Mouse (Mus musculus) layer of hippocampus, postnatal 25 days (tissue): ENCODE data around the gene C2. TPM values are rescaled to one million over a fixed set of nuclear protein-coding genes. Genes with fewer than 3 reads are reported as not detected.

Source experiments
- DNase-seq, 2 experiments: peaks; one replicate each; pipeline ENCODE4 v3.0.0; 2022; ENCODE audit warnings: mixed read lengths in 2 of 2, low spot score in 1 of 2; ENCODE audit errors: extremely low spot score in 1 of 2
- total RNA-seq, 2 experiments: library from RNA; stranded (reverse); gene quantifications; 2 replicates each; pipeline ENCODE4 v1.2.3; 2021

The C2 gene
- total RNA-seq: 1 to 10 TPM in 1 of 2 experiments, under 1 TPM in 1; 0.86 to 1.9 TPM

- peak; percentile 68 to 83 for DNase-seq
Measured at GRCm38 (mm10) chr17:34898160-34898586, at the start of gene C2, which contains the start of gene Ehmt2. Gene C2, minus strand, starts transcription at chr17:34898265. Gene Ehmt2, plus strand, starts transcription at chr17:34898469.

- no peak for DNase-seq
Measured at GRCm38 (mm10) chr17:34947606-34948005, 49.5 kb upstream of the C2 start.

- DNase-seq: no peak
Measured at GRCm38 (mm10) chr17:34946486-34947140, 48.5 kb upstream of the C2 start.

GRCm38 (mm10) chr17:34944362-34944761 lies 46.3 kb upstream of the C2 start:
- no peak for DNase-seq

GRCm38 (mm10) chr17:34943128-34943815 lies 45.2 kb upstream of the C2 start:
- DNase-seq: no peak

GRCm38 (mm10) chr17:34941344-34942041 lies 43.4 kb upstream of the C2 start:
- DNase-seq: no peak

GRCm38 (mm10) chr17:34937960-34938505 lies 40.0 kb upstream of the C2 start:
- DNase-seq: no peak

- no peak for DNase-seq
Measured at GRCm38 (mm10) chr17:34934830-34935229, 36.8 kb upstream of the C2 start.

GRCm38 (mm10) chr17:34934031-34934430 lies 36.0 kb upstream of the C2 start:
- DNase-seq: no peak

- DNase-seq: no peak
Measured at GRCm38 (mm10) chr17:34932287-34932686, 34.2 kb upstream of the C2 start.

- DNase-seq: no peak
Measured at GRCm38 (mm10) chr17:34931735-34932098, 33.7 kb upstream of the C2 start.

- DNase-seq: peak; percentile 90 to 95
Measured at GRCm38 (mm10) chr17:34931061-34931734, 33.1 kb upstream of the C2 start, which contains the start of gene Neu1. Gene Neu1, plus strand, starts transcription at chr17:34931253.

- no peak for DNase-seq
Measured at GRCm38 (mm10) chr17:34928841-34929240, 30.8 kb upstream of the C2 start.

- no peak for DNase-seq
Measured at GRCm38 (mm10) chr17:34927306-34928019, 29.4 kb upstream of the C2 start.

- no peak for DNase-seq
Measured at GRCm38 (mm10) chr17:34924258-34924657, 26.2 kb upstream of the C2 start.

GRCm38 (mm10) chr17:34922939-34923338 lies 24.9 kb upstream of the C2 start:
- DNase-seq: no peak

GRCm38 (mm10) chr17:34917188-34917587 lies 19.1 kb upstream of the C2 start:
- DNase-seq: no peak

- DNase-seq: no peak
Measured at GRCm38 (mm10) chr17:34916316-34916715, 18.3 kb upstream of the C2 start.

- no peak for DNase-seq
Measured at GRCm38 (mm10) chr17:34915410-34915831, 17.4 kb upstream of the C2 start.
